Mouse (Mus musculus) kidney, adult 9 months (tissue): ENCODE data around the gene Naa50.
A peak's percentile ranks its signal among the peaks of the same experiment; 100 is the strongest.

Experiments used
- DNase-seq: peaks from one replicate; pipeline ENCODE4 v3.0.0; 2022

Gene Naa50

DNA sequence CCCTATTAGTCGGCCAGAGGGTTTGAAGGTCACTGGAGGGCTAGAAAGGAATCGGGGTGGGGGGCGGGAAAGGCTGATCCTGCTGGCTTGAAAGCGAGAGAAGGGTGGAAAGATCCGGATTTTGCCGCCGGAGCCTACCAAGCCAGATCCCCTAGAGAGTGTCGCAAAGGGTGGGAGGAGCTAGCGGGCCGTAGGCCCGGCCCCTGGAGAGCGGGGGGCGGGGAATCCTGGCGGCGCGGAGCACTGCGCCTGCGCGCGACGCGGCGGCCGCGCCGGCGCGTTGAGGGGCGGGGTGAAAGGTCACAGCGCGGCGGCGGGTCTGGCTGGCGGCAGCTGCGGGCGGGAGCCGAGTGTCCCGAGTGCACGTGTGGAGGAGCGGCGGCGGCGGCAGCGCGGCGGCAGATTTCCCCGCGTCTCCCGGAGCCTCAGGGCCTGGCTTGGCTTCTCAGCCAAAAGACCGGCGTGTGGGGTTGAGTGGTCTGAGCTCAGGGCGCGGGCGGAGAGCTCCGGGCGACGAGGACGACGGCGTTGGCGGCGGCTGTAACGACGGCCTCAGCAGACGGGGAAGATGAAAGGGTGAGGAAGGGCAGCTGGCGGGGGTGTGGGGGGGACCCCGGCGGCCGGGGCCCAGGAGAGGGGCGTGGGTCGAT, at the start of gene Naa50, which contains the start of gene Atp6v1a:
Naa50 (plus strand) TSS at position 295 of the 650 bp plus-strand sequence.
Atp6v1a (minus strand) TSS at position 170 of the 650 bp plus-strand sequence.
- peak; percentile 95 for DNase-seq

- peak; percentile 32 for DNase-seq
Observed at GRCm38 (mm10) chr16:44099377-44099776, 40.3 kb upstream of the Naa50 start.

- DNase-seq: no peak
Observed at GRCm38 (mm10) chr16:44101181-44101710, 38.4 kb upstream of the Naa50 start.

GRCm38 (mm10) chr16:44102925-44103324, 36.7 kb upstream of the Naa50 start:
- no peak for DNase-seq

DNA sequence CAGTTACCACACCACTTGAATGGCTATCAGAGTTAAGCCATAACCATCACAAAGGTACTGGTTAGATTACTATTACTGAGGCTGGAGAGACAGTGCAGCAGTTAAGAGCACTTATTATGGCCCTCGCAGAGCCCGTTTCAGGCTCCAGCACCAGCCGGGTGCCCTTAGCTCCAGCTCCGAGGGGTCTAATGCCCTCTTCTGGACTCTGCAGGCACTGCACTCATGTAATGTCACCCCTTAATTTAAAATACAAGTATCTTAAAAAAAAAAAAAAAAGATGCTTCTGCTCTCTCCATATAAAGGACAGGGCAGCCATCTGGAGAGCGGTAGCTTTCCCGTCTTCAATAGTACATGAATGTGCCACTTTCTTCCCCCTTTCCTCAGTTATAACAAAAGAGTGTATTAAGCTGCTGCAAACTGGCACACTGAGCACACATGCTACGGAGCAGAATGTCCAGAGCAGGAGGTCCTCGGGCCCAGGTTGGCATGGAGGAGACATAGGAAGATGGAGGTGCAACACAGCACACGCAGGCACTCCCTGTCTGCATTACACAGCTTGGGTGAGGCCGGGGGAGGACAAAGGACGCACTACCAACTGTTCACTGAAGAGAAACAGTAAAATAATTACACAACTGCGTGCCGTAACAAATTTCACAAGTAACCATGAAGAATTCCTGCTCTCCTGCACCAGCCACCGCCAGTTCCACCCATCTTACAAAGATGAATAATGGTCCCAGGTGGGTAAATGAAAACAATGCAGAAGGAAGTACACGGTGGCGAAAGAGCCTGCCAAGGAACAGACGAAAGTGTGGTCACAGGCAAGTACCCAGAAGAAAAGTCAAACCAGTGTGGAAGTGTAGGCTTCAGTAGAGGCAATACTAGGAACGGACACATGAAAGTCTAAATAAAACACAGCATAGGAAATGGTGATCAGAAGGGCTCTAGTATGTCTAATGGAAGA, 35.5 kb upstream of the Naa50 start:
- DNase-seq: no peak

- DNase-seq: peak; percentile 59
Observed at GRCm38 (mm10) chr16:44105211-44105610, 34.4 kb upstream of the Naa50 start.

- DNase-seq: no peak
Observed at GRCm38 (mm10) chr16:44109002-44109401, 30.6 kb upstream of the Naa50 start.

- no peak for DNase-seq
Observed at GRCm38 (mm10) chr16:44119753-44120501, 19.7 kb upstream of the Naa50 start.

GRCm38 (mm10) chr16:44122122-44122521, 17.5 kb upstream of the Naa50 start:
- no peak for DNase-seq

- no peak for DNase-seq
Observed at GRCm38 (mm10) chr16:44122574-44122973, 17.1 kb upstream of the Naa50 start.

GRCm38 (mm10) chr16:44122982-44123725, 16.5 kb upstream of the Naa50 start:
- no peak for DNase-seq

- DNase-seq: no peak
Observed at GRCm38 (mm10) chr16:44123786-44124185, 15.8 kb upstream of the Naa50 start.

DNA sequence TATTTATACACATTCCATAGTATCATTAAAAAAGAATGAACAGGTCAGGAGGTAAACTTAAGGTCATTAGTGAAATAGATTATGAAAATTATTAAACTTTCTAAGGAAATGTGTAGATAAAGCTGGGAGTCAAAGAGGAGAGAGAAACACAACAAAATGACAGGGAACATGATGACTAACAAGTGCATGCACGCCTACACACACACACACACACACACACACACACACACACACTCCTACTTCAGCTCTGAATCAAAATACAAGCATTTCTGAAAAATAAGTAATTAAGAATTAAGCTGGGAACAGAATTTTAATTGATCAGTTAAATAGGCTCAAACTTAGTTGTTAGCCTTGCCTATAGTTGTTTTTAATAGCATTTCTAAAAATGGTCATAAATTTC, 14.9 kb upstream of the Naa50 start:
- DNase-seq: no peak

DNA sequence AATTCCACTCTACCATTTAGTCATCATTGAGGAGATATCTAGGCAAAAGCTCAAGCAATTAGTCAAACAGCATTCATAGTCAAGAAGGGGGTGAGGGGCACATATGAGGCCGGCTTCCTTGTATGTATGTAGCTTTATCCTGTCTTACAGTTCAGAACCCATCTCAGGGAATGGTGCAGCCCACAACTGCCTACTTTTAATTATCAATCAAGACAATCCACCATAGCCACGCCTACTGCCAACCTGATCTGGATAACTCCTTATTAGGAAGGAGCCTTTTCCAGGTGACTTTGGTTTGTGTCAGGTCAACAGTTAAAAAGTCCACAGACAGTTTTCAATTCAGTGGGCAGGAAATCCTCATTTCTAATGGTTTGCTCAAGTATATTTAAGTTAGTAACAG, 14.2 kb upstream of the Naa50 start:
- DNase-seq: peak; percentile 73

DNA sequence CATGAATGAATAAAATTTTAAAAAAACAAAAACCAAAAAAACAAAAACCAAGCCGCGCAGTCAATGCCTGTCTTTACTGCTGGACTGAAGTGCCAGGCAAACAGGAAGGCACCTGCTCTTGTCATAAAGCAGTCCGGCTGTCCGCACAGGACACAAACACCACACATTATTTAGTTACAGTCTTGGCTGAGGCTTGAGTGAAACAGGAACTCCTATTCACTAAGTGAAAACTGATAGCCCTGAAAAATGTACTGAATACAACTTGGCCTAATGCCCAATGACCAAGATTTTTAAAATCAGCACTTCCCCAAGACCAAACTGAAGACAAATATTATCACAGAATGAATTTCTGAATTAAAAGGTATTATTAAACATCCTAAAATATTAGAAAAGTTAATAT, 13.2 kb upstream of the Naa50 start:
- no peak for DNase-seq

DNA sequence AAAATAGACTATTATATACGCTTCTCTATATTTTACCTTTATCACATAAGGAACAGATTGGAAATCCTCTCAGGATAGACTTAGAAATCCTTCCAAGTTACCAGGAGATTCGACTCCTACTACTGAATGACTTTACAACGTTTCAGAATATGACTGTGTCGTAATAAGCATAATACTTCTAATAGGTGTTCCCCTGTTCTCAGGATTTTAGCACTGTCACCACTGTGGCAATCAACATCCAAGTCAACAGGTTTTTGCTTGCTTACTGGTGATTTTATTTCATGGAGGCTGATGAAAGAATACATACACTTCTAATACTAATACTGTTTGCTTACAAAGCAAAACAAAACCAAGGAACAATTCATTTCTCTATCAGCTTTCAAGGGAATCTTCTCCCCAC, 7.3 kb upstream of the Naa50 start:
- DNase-seq: no peak

GRCm38 (mm10) chr16:44133187-44133586, 6.4 kb upstream of the Naa50 start:
- no peak for DNase-seq

DNA sequence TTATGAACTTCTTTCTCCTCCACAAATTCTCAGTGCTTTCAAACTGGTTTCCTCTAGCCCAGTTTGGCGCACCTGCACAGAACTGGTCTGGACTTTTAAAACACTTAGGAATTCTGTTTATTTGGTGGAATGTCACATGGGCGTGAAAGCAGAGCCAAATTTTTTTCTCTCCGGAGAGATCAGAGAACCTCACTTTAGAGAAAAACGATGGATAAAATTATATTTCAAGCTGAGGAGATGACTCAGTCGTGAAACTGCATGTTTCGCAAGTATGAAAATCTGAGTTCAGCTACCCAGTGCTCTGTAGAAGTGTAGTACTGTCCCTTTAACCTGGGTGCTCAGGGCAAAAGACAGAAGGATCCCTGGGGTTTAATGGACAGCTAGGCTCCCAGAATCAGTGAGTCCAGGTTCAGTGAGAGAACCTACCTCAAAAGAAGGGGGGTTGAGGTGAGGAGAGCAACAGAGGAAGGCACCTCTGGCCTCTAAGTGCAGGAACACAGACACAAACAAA, 3.1 kb upstream of the Naa50 start:
- peak; percentile 83 for DNase-seq

- DNase-seq: no peak
Observed at GRCm38 (mm10) chr16:44138377-44138978, 1.2 kb upstream of the Naa50 start.

GRCm38 (mm10) chr16:44138979-44139535, 573 bp upstream of the Naa50 start:
- DNase-seq: peak; percentile 94

- DNase-seq: peak; percentile 84
Observed at GRCm38 (mm10) chr16:44140186-44140787, 657 bp downstream of the Naa50 start.
